Mouse (Mus musculus) erythroblast, embryonic 14.5 days (primary cell): ENCODE measurements around the gene Car15. TPM values are rescaled to one million over a fixed set of nuclear protein-coding genes. Genes with fewer than 3 reads are reported as not detected.

Source experiments
- H3K27me3 ChIP-seq: 2 replicates; pipeline ENCODE4 v1.6.1; 2012; ENCODE audit warnings: inconsistent platforms; ENCODE audit not compliant: control insufficient read depth
- H3K36me3 ChIP-seq: 2 replicates; pipeline ENCODE4 v1.6.1; 2012; ENCODE audit warnings: mild to moderate bottlenecking, inconsistent platforms; ENCODE audit not compliant: control insufficient read depth
- H3K4me1 ChIP-seq: 2 replicates; pipeline ENCODE4 v1.6.1; 2012; ENCODE audit warnings: inconsistent platforms; ENCODE audit not compliant: control insufficient read depth
- H3K4me3 ChIP-seq: replicated peaks from 2 replicates; pipeline ENCODE3; 2012; ENCODE audit warnings: moderate library complexity, mild to moderate bottlenecking, inconsistent platforms
- H3K9me3 ChIP-seq: 2 replicates; pipeline ENCODE4 v1.6.1; 2012; ENCODE audit warnings: low read length, inconsistent platforms, mixed read lengths; ENCODE audit not compliant: control insufficient read depth
- GATA1 ChIP-seq: IDR thresholded peaks from 2 replicates; pipeline ENCODE4 v1.6.1; 2012; ENCODE audit warnings: low read length, inconsistent platforms, mixed read lengths
- TAL1 ChIP-seq: IDR thresholded peaks from 3 replicates; pipeline ENCODE4 v1.6.1; 2012; ENCODE audit warnings: low read length, inconsistent platforms, mixed read lengths
- polyA plus RNA-seq: library from polyadenylated mRNA; stranded (reverse); fragments of >175 nt; gene quantifications from 2 replicates; pipeline ENCODE4 v1.2.3, GENCODE M21; 2012

Car15 gene
- polyA plus RNA-seq, 1 experiment = 0.44 TPM

DNA sequence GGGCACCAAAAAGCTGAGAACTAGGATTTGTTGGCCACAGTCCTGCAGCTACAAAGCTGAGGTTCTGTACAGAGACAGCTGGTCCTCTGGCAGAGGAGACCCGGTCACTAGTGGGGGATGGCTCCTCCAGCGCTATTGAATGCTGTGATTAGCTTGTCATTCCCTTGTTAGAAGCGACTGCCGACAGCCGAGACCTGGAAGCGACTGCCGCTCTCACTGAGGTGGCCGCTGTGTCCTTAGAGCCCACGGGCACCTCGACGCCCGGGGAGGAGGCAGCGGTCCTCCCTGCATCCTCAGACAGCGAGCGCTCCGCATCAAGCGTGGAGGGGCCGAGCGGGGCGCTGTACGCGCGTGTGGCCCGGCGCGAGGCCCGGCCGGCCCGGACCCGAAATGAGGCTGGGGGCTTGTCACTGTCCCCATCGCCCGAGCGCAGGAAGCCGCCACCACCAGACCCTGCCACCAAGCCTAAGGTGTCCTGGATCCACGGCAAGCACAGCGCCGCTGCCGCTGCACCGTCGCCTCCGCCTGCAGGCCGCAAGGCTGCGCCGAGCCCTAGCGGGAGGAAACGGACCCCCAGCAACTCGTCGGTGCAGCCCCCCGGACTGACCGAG lies 31.5 kb downstream of the Car15 start:
- peaks cover 96% of the 10 kb centered on the region for H3K27me3 ChIP-seq
- no peaks in the 10 kb centered on the region for H3K36me3 ChIP-seq
- H3K4me1 ChIP-seq = peaks cover 33% of the 10 kb centered on the region
- H3K9me3 ChIP-seq = peaks cover 30% of the 10 kb centered on the region; the same call in 1 of the 2 replicates
- H3K4me3 ChIP-seq = peak overlapping the region; percentile 55
- TF ChIP-seq GATA1 (no peak), TAL1 (no peak)

DNA sequence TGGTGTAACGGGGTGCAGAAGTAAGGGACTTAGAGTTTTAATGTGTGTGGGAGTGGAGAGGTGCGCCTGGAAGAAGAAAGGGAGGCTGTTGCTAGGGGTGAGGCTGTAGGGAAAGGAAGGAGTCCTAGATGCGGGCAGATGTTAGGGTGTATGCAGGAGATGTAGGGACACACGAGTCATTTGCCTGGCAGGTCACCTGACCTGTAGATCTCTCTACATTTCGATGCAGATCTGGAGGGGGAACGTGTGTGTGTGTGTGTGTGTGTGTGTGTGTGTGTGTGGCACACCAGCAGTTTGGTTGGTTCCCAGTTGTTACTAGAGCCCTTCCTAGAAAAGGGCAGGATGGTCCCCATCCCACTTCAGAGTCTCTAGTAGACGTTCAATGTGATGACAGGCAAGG lies 33.2 kb downstream of the Car15 start:
- TF ChIP-seq GATA1 = no peak
- TF ChIP-seq TAL1 = no peak
- Histone ChIP-seq H3K27me3 (peaks cover 99% of the 10 kb centered on the region), H3K36me3 (no peaks in the 10 kb centered on the region), H3K4me1 (peaks cover 33% of the 10 kb centered on the region), H3K9me3 (peaks cover 30% of the 10 kb centered on the region; the same call in 1 of the 2 replicates), H3K4me3 (no peak overlapping the region)

DNA sequence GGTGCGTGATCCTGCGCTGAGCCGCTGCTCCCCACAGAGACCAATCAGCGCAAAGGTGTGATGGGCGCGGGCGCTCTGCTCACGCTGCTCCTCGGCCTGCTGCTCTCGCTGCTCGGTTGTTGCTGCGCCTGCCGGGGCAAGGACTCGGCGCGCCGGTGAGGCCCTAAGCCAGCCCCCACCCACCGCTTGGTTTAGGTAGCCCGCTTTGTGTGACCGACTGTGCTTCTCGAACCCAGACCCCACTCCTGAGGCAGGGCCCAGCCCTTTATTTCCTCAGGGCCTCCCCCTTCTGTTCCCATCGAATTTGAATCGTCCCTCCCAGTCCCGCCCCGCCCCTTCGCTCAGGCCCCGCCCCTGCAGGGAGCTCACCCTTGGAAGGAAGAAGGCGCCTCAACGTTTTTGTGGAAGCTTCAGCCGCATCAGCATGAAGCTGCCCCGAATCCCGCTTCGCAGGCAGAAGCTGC lies 33.7 kb downstream of the Car15 start:
- Histone ChIP-seq H3K4me3 (peak overlapping the region; percentile 41), H3K4me1 (peaks cover 33% of the 10 kb centered on the region), H3K27me3 (peaks cover 99% of the 10 kb centered on the region), H3K36me3 (no peaks in the 10 kb centered on the region), H3K9me3 (peaks cover 30% of the 10 kb centered on the region; the same call in 1 of the 2 replicates)
- TF ChIP-seq TAL1 (no peak), GATA1 (no peak)

DNA sequence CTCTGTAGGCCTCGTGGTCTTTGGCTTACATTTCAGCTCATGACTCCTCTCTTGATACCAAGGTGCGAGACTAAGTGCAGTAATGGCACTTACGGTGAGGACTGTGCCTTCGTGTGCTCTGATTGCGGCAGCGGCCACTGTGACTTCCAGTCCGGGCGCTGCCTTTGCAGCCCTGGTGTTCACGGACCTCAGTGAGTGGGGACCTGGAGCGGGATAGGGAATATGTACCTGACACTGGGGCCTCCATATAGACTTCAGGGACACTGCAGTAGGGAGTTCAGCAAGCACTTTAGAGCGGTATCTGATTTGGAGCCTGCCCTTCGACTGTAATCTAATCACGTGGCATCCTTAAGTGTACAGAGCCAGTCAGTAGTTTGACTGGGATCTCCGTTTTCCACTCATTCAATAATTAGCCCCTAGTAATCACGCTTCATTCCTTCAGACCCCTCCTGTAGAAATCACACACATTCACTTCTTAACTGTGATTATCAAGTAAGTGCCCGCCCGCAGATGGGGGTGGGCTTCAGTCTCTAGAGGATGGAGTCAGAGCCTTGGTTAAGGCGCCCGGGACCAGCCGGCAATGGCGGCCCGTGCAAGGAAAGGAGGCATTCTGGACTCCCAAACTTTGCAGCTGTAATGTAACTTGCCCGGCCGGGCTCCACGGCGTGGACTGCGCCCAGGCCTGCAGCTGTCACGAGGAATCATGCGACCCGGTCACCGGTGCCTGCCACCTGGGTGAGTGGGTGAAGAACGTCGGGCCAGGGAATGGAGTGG lies 34.3 kb downstream of the Car15 start:
- Histone ChIP-seq H3K4me3 (peak overlapping the region; percentile 41), H3K27me3 (peaks cover 99% of the 10 kb centered on the region), H3K9me3 (peaks cover 30% of the 10 kb centered on the region; the same call in 1 of the 2 replicates), H3K36me3 (no peaks in the 10 kb centered on the region), H3K4me1 (peaks cover 33% of the 10 kb centered on the region)
- TF ChIP-seq GATA1 (no peak), TAL1 (no peak)

DNA sequence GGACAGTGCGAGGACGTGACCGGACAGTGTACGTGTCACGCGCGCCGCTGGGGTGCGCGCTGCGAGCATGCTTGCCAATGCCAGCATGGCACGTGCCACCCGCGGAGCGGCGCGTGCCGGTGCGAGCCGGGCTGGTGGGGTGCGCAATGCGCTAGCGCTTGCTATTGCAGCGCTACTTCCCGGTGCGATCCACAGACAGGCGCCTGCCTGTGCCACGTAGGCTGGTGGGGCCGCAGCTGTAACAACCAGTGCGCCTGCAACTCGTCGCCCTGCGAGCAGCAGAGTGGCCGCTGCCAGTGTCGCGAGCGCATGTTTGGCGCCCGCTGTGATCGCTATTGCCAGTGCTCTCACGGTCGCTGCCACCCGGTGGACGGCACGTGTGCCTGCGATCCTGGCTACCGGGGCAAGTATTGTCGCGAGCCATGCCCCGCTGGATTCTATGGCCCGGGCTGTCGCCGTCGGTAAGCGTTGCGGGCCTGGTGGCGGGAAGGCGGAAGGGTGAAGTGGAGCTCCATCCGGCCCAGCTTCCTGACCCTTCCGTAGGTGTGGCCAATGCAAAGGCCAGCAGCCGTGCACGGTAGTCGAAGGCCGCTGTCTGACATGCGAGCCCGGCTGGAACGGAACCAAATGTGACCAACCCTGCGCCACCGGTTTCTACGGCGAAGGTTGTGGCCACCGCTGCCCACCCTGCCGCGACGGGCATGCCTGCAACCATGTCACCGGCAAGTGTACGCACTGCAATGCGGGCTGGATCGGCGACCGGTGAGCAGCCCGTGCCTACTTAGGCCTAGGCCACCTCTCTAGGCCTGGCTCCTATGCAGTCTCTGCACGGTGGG lies 35.1 kb downstream of the Car15 start:
- H3K9me3 ChIP-seq = peaks cover 30% of the 10 kb centered on the region; the same call in 1 of the 2 replicates
- peak overlapping the region; percentile 3 for H3K4me3 ChIP-seq
- H3K4me1 ChIP-seq = peaks cover 33% of the 10 kb centered on the region
- no peaks in the 10 kb centered on the region for H3K36me3 ChIP-seq
- no peak for TF ChIP-seq GATA1
- no peak for TF ChIP-seq TAL1
- H3K27me3 ChIP-seq = peaks cover 100% of the 10 kb centered on the region

DNA sequence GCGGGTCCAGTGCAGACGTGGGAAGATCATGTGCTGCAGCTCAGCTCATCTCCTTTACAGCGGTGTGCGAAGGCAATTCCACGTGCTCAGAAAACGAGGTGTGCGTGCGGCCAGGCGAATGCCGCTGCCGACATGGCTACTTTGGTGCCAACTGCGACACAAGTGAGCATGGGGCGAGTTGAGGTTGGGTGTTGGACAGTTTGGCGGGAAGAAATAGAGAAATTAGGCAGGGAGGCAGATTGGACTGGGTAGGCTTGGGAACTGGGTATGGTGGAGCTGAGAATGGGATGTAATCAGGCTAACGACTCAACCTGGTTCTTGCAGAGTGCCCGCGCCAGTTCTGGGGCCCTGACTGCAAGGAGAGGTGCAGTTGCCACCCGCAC lies 35.7 kb downstream of the Car15 start:
- Histone ChIP-seq H3K27me3 (peaks cover 100% of the 10 kb centered on the region), H3K9me3 (peaks cover 35% of the 10 kb centered on the region), H3K4me1 (peaks cover 29% of the 10 kb centered on the region), H3K36me3 (no peaks in the 10 kb centered on the region), H3K4me3 (no peak overlapping the region)
- no peak for TF ChIP-seq GATA1
- TF ChIP-seq TAL1 = no peak

DNA sequence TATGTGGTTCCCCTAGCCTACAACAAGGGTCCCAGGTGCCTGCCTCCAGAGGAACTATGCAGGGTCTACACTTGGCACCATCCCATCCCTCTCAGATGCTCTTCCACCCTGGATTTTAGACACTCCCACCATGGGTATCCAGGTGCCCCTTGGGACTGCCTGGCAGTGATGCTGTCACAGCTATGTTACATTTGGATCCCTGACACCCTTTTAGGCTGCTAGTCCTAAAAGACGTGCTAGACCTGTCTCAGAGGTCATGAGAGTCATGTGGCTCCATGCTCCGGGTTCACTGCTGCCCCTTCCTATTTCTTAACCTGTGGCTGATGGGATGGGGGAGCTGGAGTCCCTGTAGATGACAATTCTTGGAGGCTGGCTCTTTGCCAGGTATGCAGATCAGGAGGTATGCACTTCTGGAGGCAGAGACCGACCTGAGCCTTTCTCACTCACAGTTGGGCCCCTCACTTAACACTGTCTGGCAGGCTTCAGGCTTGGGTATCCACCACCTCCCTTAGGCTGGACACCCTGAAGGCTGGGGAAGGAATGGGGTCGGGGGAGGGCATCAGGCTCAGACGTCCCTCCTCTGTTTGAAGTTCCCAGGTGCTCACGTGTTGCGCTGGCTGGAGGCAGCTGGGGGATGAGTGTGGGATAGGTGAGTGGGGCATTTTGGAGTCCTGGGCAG lies 36.2 kb downstream of the Car15 start:
- Histone ChIP-seq H3K4me1 (peaks cover 25% of the 10 kb centered on the region), H3K9me3 (peaks cover 35% of the 10 kb centered on the region), H3K36me3 (no peaks in the 10 kb centered on the region), H3K4me3 (no peak overlapping the region), H3K27me3 (peaks cover 100% of the 10 kb centered on the region)
- TF ChIP-seq GATA1 = no peak
- no peak for TF ChIP-seq TAL1

DNA sequence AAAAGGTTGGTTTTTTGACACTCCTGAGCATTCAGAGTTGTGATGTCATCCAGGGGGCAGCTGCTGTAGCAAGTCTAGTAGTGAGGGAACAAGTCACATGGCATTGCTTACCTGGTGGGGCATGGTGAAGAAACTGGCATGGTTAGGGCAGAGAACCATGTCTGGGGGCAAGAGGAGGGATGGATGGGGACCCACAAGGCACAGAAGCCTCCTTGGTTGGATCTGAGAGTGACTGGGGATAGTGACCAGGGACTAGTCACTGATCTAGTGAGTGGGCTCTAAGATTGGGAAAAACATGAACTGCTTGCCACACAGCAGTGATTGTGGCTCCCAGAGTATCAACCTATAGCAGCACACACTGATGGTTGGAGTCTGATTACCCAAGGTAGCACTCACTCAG lies 38.6 kb downstream of the Car15 start:
- peaks cover 15% of the 10 kb centered on the region for H3K4me1 ChIP-seq
- H3K27me3 ChIP-seq = peaks cover 97% of the 10 kb centered on the region
- peaks cover 28% of the 10 kb centered on the region for H3K9me3 ChIP-seq
- no peaks in the 10 kb centered on the region for H3K36me3 ChIP-seq
- TF ChIP-seq TAL1 = no peak
- TF ChIP-seq GATA1 = no peak
- no peak overlapping the region for H3K4me3 ChIP-seq
